Mouse (Mus musculus) limb, embryonic 12.5 days (tissue): Measurements from ENCODE around the gene Slc16a10. TPM values are rescaled to one million over a fixed set of nuclear protein-coding genes. Genes with fewer than 3 reads are reported as not detected.
A peak's percentile ranks its signal among the peaks of the same experiment; 100 is the strongest.

Source experiments
- ATAC-seq: fragments of 200-750 bp; cut with Nextera tagmentation; 2 replicates; pipeline ENCODE4 v1.8.0; 2017; ENCODE audit warnings: low read depth, moderate TSS enrichment; ENCODE audit not compliant: insufficient number of reproducible peaks, insufficient read depth, low FRiP score, low TSS enrichment
- H3K27ac ChIP-seq: fragments of 300-500 bp; sonication (generic); 2 replicates; pipeline ENCODE4 v1.5.1; 2016; ENCODE audit warnings: mild to moderate bottlenecking, moderate library complexity
- H3K27me3 ChIP-seq: fragments of 300-500 bp; sonication (generic); 2 replicates; pipeline ENCODE4 v1.6.1; 2016; ENCODE audit warnings: mild to moderate bottlenecking, moderate library complexity
- H3K36me3 ChIP-seq: fragments of 300-500 bp; sonication (generic); 2 replicates; pipeline ENCODE4 v1.6.1; 2016; ENCODE audit warnings: mild to moderate bottlenecking, moderate library complexity
- H3K4me1 ChIP-seq: fragments of 300-500 bp; sonication (generic); replicated peaks from 2 replicates; pipeline ENCODE4 v1.6.1; 2016
- H3K4me2 ChIP-seq: fragments of 300-500 bp; sonication (generic); 2 replicates; pipeline ENCODE4 v1.6.1; 2016; ENCODE audit warnings: mild to moderate bottlenecking, moderate library complexity
- H3K4me3 ChIP-seq: fragments of 300-500 bp; sonication (generic); replicated peaks from 2 replicates; pipeline ENCODE4 v1.5.1; 2016; ENCODE audit warnings: mild to moderate bottlenecking
- H3K9ac ChIP-seq: fragments of 300-500 bp; sonication (generic); replicated peaks from 2 replicates; pipeline ENCODE4 v1.6.1; 2016; ENCODE audit warnings: mild to moderate bottlenecking, moderate library complexity
- H3K9me3 ChIP-seq: fragments of 300-500 bp; sonication (generic); 2 replicates; pipeline ENCODE4 v1.6.1; 2016; ENCODE audit warnings: mild to moderate bottlenecking, moderate library complexity
- WGBS: fragments of 180-500 bp; shearing (Covaris S2); methylation state at CpG from one replicate; pipeline ENCODE4 v1.1.7; 2016; 5-methylcytosine and 5-hydroxymethylcytosine counted together
- polyA plus RNA-seq: library from polyadenylated mRNA; unstranded; fragments of >200 nt; fragmentation: Nextera tagmentation; extraction: Ambion mirVana; gene quantifications from 2 replicates; pipeline ENCODE4 v1.2.1, GENCODE M21; 2016

Gene Slc16a10
- polyA plus RNA-seq, 1 experiment from 2014 or later: 18.3 TPM

DNA sequence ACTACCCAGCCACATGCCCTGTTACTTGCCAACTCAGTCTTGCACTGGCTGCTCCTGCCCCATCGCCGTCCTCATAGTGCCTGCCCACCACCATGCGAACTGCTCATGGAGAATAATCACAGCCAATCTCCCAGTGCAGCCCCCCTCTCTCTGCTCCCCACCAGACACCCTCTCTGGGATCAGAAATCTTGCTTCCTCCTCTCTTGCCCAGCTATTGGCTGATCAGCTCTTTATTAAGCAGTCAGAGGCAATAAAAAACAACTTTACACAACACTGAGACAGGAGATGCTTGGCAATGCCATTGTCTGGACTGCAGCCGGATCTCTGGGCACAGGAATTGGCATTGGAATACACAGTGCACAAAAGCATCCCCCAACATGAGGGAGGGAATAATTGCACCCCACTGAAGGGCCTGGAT lies 28.1 kb upstream of the Slc16a10 start:
- H3K9ac ChIP-seq: no peak overlapping the region
- H3K27ac ChIP-seq: no peak overlapping the region
- H3K4me3 ChIP-seq: no peak overlapping the region
- ATAC-seq: no peak
- no peak overlapping the region for H3K4me2 ChIP-seq
- WGBS: 84% methylated on average over 4 of the region's 4 CpGs
- H3K4me1 ChIP-seq: peaks cover 16% of the 10 kb centered on the region; the same call in 1 of the 2 replicates
- 0 out of 2 replicates have a peak, but pooled peaks cover 3% of the 10 kb centered on the region for H3K27me3 ChIP-seq
- H3K36me3 ChIP-seq: no peaks in the 10 kb centered on the region
- H3K9me3 ChIP-seq: no peaks in the 10 kb centered on the region

- Histone ChIP-seq H3K9me3 (no peaks in the 10 kb centered on the region), H3K4me3 (no peak overlapping the region), H3K9ac (no peak overlapping the region), H3K36me3 (no peaks in the 10 kb centered on the region), H3K27ac (no peak overlapping the region), H3K4me1 (peaks cover 16% of the 10 kb centered on the region; the same call in 1 of the 2 replicates), H3K27me3 (0 out of 2 replicates have a peak, but pooled peaks cover 3% of the 10 kb centered on the region), H3K4me2 (no peak overlapping the region)
- ATAC-seq: no peak
- 89% methylated on average over 10 of the region's 10 CpGs for whole genome bisulfite sequencing
Measured at GRCm38 (mm10) chr10:40169566-40169965, 27.5 kb upstream of the Slc16a10 start.

- H3K4me1 ChIP-seq: peaks cover 16% of the 10 kb centered on the region; the same call in 1 of the 2 replicates
- ATAC-seq: no peak
- H3K27ac ChIP-seq: no peak overlapping the region
- no peaks in the 10 kb centered on the region for H3K9me3 ChIP-seq
- no peak overlapping the region for H3K4me3 ChIP-seq
- H3K27me3 ChIP-seq: 0 out of 2 replicates have a peak, but pooled peaks cover 3% of the 10 kb centered on the region
- H3K4me2 ChIP-seq: no peak overlapping the region
- H3K9ac ChIP-seq: no peak overlapping the region
- 82% methylated on average over 7 of the region's 7 CpGs for WGBS
- no peaks in the 10 kb centered on the region for H3K36me3 ChIP-seq
Measured at GRCm38 (mm10) chr10:40169088-40169487, 27.0 kb upstream of the Slc16a10 start.

- ATAC-seq: no peak
- no peak overlapping the region for H3K9ac ChIP-seq
- WGBS: 85% methylated on average over 27 of the region's 27 CpGs
- H3K36me3 ChIP-seq: no peaks in the 10 kb centered on the region
- H3K4me2 ChIP-seq: no peak overlapping the region
- H3K27me3 ChIP-seq: 0 out of 2 replicates have a peak, but pooled peaks cover 3% of the 10 kb centered on the region
- no peak overlapping the region for H3K4me3 ChIP-seq
- H3K4me1 ChIP-seq: peaks cover 4% of the 10 kb centered on the region; the same call in 1 of the 2 replicates
- no peaks in the 10 kb centered on the region for H3K9me3 ChIP-seq
- no peak overlapping the region for H3K27ac ChIP-seq
Measured at GRCm38 (mm10) chr10:40164421-40165386, 22.6 kb upstream of the Slc16a10 start.

DNA sequence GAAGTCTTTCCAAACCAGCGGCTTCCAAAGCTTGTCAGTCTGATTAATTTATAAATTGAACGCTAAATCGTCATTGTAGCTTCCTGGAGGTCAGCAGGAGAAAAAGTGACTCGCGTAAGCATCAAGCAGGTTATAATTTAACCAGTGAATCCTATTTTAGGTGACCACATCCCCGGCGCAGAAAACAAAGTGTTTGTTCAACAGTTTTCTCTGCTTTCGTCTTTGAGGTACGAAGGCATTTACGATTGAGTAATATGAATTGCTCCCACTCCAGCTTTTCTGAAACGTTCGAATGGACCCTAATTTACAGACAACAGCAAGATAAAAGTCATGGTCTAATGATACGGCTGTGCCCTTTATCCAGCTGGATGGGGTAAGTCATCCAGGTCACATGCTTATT lies 21.9 kb upstream of the Slc16a10 start:
- no peak overlapping the region for H3K27ac ChIP-seq

DNA sequence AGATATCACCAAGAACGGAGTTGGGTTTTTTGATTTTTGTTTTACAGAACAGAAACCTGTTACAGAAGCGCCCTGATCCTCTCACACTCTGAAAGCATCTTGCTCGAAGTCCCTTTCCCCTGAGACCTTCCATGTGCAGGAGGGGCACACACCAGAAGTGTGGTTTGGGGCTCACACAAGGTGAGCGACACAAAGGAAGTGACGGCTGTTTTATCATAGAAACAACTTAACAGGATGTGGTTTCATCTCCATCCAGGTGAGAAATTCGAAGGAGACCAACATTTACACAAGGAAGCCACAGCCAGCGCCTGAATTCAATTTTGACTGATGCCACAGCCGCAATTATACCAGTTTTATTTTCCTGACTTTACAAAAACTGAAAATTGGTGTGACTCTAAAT lies 21.3 kb upstream of the Slc16a10 start:
- Histone ChIP-seq H3K9ac (no peak overlapping the region), H3K27ac (no peak overlapping the region), H3K4me2 (no peak overlapping the region), H3K36me3 (no peaks in the 10 kb centered on the region), H3K9me3 (no peaks in the 10 kb centered on the region), H3K27me3 (no peaks in the 10 kb centered on the region), H3K4me3 (no peak overlapping the region), H3K4me1 (no peaks in the 10 kb centered on the region)
- no peak for ATAC-seq
- WGBS: 88% methylated on average over 8 of the region's 8 CpGs

More for the DNA sequence above, 21.9 kb upstream of the Slc16a10 start:
- Histone ChIP-seq H3K9ac (no peak overlapping the region), H3K4me3 (no peak overlapping the region), H3K4me2 (no peak overlapping the region), H3K36me3 (no peaks in the 10 kb centered on the region), H3K4me1 (no peaks in the 10 kb centered on the region), H3K27me3 (no peaks in the 10 kb centered on the region), H3K9me3 (no peaks in the 10 kb centered on the region)
- 83% methylated on average over 13 of the region's 13 CpGs for WGBS
- no peak for ATAC-seq

DNA sequence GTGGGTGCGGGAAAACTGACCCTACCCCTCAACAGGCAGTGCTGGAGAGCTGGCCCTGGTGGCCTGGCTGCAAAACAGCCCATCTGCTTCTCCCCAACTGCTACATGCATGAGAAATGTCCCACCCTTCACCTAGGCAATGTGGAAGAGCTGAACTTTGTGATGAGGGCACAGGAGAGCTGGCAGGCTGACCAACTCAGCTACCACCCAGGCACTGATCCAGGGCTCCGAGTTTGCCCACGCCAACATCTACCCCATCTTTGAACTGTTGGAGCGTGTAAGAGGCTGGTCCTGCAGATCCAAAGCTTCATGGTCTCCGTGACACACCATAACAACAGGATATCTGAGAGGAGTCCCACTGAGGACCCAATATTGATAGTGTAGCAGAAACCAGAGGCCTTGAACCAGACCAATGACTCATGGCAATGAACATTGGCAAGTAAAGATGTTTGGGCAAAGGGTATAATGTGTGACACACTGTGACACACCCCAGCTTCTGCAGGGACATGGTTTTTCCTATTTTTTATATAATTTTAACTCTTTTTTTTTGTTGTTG lies 19.7 kb upstream of the Slc16a10 start:
- Histone ChIP-seq H3K4me1 (no peaks in the 10 kb centered on the region), H3K27me3 (no peaks in the 10 kb centered on the region), H3K27ac (no peak overlapping the region), H3K4me3 (no peak overlapping the region), H3K4me2 (no peak overlapping the region), H3K9me3 (no peaks in the 10 kb centered on the region), H3K9ac (no peak overlapping the region), H3K36me3 (no peaks in the 10 kb centered on the region)
- ATAC-seq: no peak
- WGBS: 88% methylated on average over 5 of the region's 5 CpGs

- 82% methylated on average over 2 of the region's 2 CpGs for WGBS
Measured at GRCm38 (mm10) chr10:40161236-40161635, 19.2 kb upstream of the Slc16a10 start.

DNA sequence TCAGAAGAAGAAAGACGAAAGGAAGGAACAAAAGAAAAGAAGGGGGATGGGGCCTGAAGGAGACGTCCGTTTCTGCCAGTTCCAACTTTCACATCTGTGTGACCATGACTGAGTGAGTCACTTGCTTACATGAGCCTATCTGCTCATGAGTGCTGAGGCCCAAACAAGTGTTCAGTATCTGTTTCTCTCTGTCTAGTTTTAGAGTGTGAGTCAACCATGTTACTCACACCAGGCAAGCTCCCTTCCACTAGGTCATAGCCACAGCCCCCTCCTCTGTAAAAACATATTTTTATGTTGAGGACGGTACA lies 10.4 kb upstream of the Slc16a10 start:
- 64% methylated on average over 4 of the region's 4 CpGs for WGBS

More at GRCm38 (mm10) chr10:40161236-40161635, 19.2 kb upstream of the Slc16a10 start:
- Histone ChIP-seq H3K4me1 (no peaks in the 10 kb centered on the region), H3K9ac (no peak overlapping the region), H3K4me2 (no peak overlapping the region), H3K27ac (no peak overlapping the region), H3K36me3 (no peaks in the 10 kb centered on the region), H3K4me3 (no peak overlapping the region), H3K27me3 (no peaks in the 10 kb centered on the region), H3K9me3 (no peaks in the 10 kb centered on the region)
- no peak for ATAC-seq

DNA sequence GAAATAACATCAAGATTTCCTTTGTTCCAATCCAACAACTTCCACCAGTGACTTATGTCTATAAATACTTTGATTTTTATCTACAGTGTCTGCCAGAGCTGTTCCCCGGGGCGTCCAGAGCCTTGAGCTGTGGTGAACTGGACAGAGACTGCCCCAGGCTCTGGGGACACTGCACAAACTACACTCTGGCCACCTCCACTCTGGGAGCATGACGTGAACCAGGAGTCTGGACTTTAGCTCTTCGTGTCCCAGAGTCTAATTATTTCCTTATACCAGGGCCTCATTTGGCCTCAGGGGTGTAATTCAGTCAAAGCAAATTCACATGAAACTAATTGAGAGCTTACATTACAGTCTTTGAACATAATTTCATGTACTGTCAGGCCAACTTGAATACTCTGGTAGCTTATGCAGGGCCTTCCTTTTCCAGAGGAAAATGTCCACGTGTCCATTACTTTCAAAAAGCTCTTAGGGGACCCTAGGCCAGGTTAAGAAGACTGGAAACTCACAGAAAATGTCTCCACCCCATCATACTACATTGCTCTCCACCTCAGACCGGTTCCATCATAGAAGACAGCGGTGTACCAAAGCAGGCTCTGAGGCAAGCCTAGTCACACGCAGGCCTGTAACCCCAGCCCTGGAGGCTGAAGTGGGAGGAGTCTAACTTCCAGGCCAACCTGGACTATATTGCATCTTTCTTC lies 9.9 kb upstream of the Slc16a10 start:
- ATAC-seq: peak; percentile 47; the same call in 1 of the 2 replicates

More for the DNA sequence above, 10.4 kb upstream of the Slc16a10 start:
- no peaks in the 10 kb centered on the region for H3K9me3 ChIP-seq
- H3K4me2 ChIP-seq: no peak overlapping the region
- H3K36me3 ChIP-seq: no peaks in the 10 kb centered on the region
- ATAC-seq: no peak
- no peak overlapping the region for H3K4me3 ChIP-seq
- peak overlapping the region; percentile 89 for H3K27ac ChIP-seq
- H3K4me1 ChIP-seq: peaks cover 14% of the 10 kb centered on the region
- H3K27me3 ChIP-seq: no peaks in the 10 kb centered on the region
- no peak overlapping the region for H3K9ac ChIP-seq

GRCm38 (mm10) chr10:40149584-40150145 lies 7.6 kb upstream of the Slc16a10 start:
- ATAC-seq: no peak
- 94% methylated on average over 5 of the region's 5 CpGs for WGBS

More for the DNA sequence above, 9.9 kb upstream of the Slc16a10 start:
- Histone ChIP-seq H3K27ac (peak overlapping the region; percentile 89), H3K4me2 (no peak overlapping the region), H3K4me3 (no peak overlapping the region), H3K9ac (no peak overlapping the region), H3K36me3 (no peaks in the 10 kb centered on the region), H3K4me1 (peaks cover 14% of the 10 kb centered on the region), H3K27me3 (no peaks in the 10 kb centered on the region), H3K9me3 (no peaks in the 10 kb centered on the region)
- 43% methylated on average over 8 of the region's 8 CpGs for WGBS

More at GRCm38 (mm10) chr10:40149584-40150145, 7.6 kb upstream of the Slc16a10 start:
- H3K27ac ChIP-seq: no peak overlapping the region
- peaks cover 19% of the 10 kb centered on the region for H3K4me1 ChIP-seq
- no peak overlapping the region for H3K4me2 ChIP-seq
- no peak overlapping the region for H3K4me3 ChIP-seq
- H3K9me3 ChIP-seq: no peaks in the 10 kb centered on the region
- no peaks in the 10 kb centered on the region for H3K27me3 ChIP-seq
- no peaks in the 10 kb centered on the region for H3K36me3 ChIP-seq
- no peak overlapping the region for H3K9ac ChIP-seq
